Mouse (Mus musculus) cortical plate, adult 2 months (tissue): ENCODE results near the gene Klhl21.

Source experiments
- CTCF ChIP-seq: fragments of 200-500 bp; IDR thresholded peaks from 2 replicates; pipeline ENCODE4 v1.5.1; 2011; ENCODE audit warnings: mild to moderate bottlenecking, control low read depth, low read length; ENCODE audit not compliant: insufficient read depth; ENCODE audit errors: extremely low read depth
- POLR2A ChIP-seq: fragments of 200-500 bp; IDR thresholded peaks from 2 replicates; pipeline ENCODE4 v1.6.1; 2011; ENCODE audit warnings: mild to moderate bottlenecking, low read length, control low read depth; ENCODE audit not compliant: insufficient read depth; ENCODE audit errors: extremely low read depth

DNA sequence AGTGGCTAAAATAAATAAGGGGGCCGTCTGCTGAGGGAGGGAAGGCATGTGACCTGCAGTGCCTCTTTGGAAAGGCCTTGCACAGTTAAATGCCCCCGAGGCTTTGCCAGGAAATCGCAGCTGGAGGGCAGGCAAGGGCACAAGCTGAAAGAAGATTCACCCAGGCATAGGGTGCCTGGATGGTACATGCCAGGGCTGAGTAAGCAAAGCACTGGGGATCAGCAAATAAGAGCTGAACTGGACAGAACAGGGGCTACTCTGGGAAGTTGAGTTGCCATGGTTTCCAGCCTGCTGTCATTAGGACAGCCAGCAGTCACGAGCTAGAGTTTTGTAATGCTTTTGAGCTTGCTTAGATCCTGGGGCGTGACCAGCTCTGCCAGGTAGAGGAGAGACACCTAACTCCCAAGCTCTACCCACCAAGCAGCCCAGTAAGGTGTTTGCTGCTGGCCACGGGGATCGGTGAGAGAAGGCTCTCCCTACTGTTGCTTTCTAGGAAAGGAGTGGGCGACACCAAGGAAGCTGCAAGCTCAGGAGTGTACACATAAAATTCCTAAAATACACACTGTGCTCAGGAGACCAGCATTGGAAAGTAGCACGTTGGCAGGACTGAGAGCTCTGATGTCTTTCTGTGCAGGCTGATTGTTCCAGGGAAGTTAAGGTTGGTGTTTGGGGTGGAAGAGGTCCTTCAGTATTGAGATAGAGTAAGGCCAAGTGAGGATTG lies 53.9 kb downstream of the Klhl21 start:
- TF ChIP-seq POLR2A: no peak
- TF ChIP-seq CTCF: no peak
